Mouse (Mus musculus) heart, embryonic 13.5 days (tissue): ENCODE measurements around the gene Prm1. TPM values are rescaled to one million over a fixed set of nuclear protein-coding genes. Genes with fewer than 3 reads are reported as not detected.

Experiments
- ATAC-seq: fragments of 200-750 bp; cut with Nextera tagmentation; 2 replicates; pipeline ENCODE4 v1.8.0; 2017; ENCODE audit warnings: moderate TSS enrichment; ENCODE audit not compliant: insufficient number of reproducible peaks, low FRiP score, low TSS enrichment; ENCODE audit errors: extremely low read depth
- H3K27ac ChIP-seq: fragments of 300-500 bp; sonication (generic); replicated peaks from 2 replicates; pipeline ENCODE4 v1.5.1; 2015; ENCODE audit warnings: moderate library complexity, mild to moderate bottlenecking, inconsistent platforms
- H3K27me3 ChIP-seq: fragments of 300-500 bp; sonication (generic); replicated peaks from 2 replicates; pipeline ENCODE4 v1.6.1; 2015; ENCODE audit warnings: mild to moderate bottlenecking, inconsistent platforms
- H3K36me3 ChIP-seq: fragments of 300-500 bp; sonication (generic); 2 replicates; pipeline ENCODE4 v1.6.1; 2015; ENCODE audit warnings: mild to moderate bottlenecking, inconsistent platforms
- H3K4me1 ChIP-seq: fragments of 300-500 bp; sonication (generic); 2 replicates; pipeline ENCODE4 v1.6.1; 2015; ENCODE audit warnings: inconsistent platforms
- H3K4me2 ChIP-seq: fragments of 300-500 bp; sonication (generic); 2 replicates; pipeline ENCODE4 v1.6.1; 2015; ENCODE audit warnings: inconsistent platforms, mild to moderate bottlenecking, moderate library complexity
- H3K4me3 ChIP-seq: fragments of 300-500 bp; sonication (generic); 2 replicates; pipeline ENCODE4 v1.5.1; 2015; ENCODE audit warnings: moderate library complexity, mild to moderate bottlenecking, inconsistent platforms
- H3K9ac ChIP-seq: fragments of 300-500 bp; sonication (generic); 2 replicates; pipeline ENCODE4 v1.6.1; 2015; ENCODE audit warnings: inconsistent platforms, mild to moderate bottlenecking, moderate library complexity
- H3K9me3 ChIP-seq: fragments of 300-500 bp; sonication (generic); 2 replicates; pipeline ENCODE4 v1.6.1; 2016; ENCODE audit warnings: inconsistent platforms
- WGBS: fragments of 180-500 bp; shearing (Covaris S2); methylation state at CpG from one replicate; pipeline ENCODE4 v1.1.7; 2015; ENCODE audit warnings: mixed read lengths; 5-methylcytosine and 5-hydroxymethylcytosine counted together
- polyA plus RNA-seq: library from polyadenylated mRNA; unstranded; fragments of >200 nt; fragmentation: Nextera tagmentation; extraction: Ambion mirVana; gene quantifications from 2 replicates; pipeline ENCODE4 v1.2.1, GENCODE M21; 2015

The Prm1 gene
- polyA plus RNA-seq, 1 experiment from 2014 or later, result 0.36 TPM

DNA sequence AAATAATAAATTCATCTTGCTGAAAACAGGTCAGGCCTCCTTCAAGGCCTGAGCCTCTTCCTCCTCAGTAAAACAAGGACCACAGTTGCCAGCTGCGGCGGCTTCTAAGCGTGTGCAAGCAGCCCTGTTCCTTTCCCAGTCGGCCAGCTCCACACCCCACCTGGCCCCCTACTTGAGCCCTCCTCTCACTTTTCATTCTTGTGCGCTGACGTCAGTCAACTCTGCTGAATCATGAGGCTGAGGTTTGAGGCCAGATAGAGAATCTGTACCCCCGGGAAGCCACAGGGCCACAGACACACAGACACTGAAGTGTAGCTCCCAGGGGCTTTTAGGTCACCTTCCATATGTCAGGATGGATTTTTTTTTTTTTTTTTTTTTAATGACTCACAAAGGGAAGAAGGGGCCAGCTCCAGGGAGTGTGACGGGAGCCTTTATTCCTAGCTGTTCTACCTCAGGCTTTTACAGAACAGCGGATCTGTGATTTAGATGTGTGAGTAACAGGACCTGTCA is 23.7 kb downstream of the Prm1 start:
- H3K4me2 ChIP-seq, result peak overlapping the region; percentile 97
- peaks cover 74% of the 10 kb centered on the region for H3K4me1 ChIP-seq
- H3K36me3 ChIP-seq, result peaks cover 5% of the 10 kb centered on the region; the same call in 1 of the 2 replicates
- peak overlapping the region; percentile 85; the same call in 1 of the 2 replicates for H3K4me3 ChIP-seq
- no peak for ATAC-seq
- no peaks in the 10 kb centered on the region for H3K9me3 ChIP-seq
- peak overlapping the region; percentile 93 for H3K9ac ChIP-seq
- peak overlapping the region; percentile 82 for H3K27ac ChIP-seq
- WGBS, result 15% methylated on average over 9 of the region's 9 CpGs
- H3K27me3 ChIP-seq, result no peaks in the 10 kb centered on the region

DNA sequence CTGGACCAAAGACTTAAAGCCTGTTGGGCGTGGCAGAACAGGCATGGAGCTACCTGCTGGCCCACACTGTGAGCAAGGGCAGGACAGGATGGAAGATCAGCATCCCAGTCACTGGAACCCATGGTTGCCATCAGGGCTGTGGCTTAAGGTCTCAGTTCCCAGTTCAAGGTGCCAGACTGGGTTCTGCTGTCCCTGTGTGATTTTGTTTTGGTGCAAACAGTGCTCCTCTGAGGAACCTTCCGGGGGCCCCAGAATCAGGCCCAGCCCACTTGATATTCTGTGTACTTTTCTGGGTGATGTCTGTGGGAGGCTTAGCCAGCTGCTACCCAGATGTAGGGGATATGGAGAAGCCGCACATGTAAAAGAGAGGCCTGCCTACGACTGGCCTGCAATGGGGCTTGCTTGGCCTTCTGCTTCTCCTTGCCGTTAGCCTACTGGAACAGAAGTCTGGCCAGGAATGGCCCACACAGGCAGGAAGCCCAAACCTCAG is 25.0 kb downstream of the Prm1 start:
- peaks cover 5% of the 10 kb centered on the region; the same call in 1 of the 2 replicates for H3K36me3 ChIP-seq
- H3K9ac ChIP-seq, result no peak overlapping the region
- H3K4me2 ChIP-seq, result no peak overlapping the region
- H3K4me3 ChIP-seq, result no peak overlapping the region
- WGBS, result 76% methylated on average over 5 of the region's 5 CpGs
- peaks cover 74% of the 10 kb centered on the region for H3K4me1 ChIP-seq
- no peaks in the 10 kb centered on the region for H3K9me3 ChIP-seq
- H3K27me3 ChIP-seq, result no peaks in the 10 kb centered on the region
- no peak for ATAC-seq
- peak overlapping the region; percentile 82 for H3K27ac ChIP-seq

DNA sequence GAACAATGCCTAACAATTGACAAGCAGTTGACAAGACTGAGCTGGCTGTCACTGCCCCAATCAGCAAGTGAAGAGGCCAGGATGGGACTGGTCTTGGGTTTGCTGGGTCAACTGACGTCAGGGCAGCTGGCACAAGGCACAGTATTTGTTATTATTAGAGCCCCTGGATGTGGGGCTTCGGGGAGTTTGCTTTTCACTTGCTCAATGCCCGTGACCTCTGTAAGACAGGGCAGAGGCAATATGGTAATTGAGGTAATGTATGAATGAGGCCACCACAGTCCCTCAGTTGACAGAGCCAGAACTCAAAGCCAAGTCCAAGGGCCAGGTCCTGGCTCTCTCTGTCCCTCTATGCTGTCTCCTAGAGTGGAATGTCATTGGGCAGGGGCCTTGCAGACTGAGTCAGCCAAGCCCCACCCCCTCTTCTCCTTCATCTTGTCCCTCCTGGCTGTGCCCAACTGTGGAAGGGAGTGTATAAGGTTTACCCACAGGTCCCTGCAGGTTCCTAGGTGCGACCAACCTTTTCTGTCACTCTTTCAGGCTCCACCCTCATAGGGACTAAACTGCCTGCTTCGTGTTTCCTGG is 28.0 kb downstream of the Prm1 start:
- no peak overlapping the region for H3K4me3 ChIP-seq
- peaks cover under 1% of the 10 kb centered on the region; the same call in 1 of the 2 replicates for H3K36me3 ChIP-seq
- H3K9me3 ChIP-seq, result no peaks in the 10 kb centered on the region
- no peak overlapping the region for H3K4me2 ChIP-seq
- H3K9ac ChIP-seq, result no peak overlapping the region
- no peaks in the 10 kb centered on the region for H3K27me3 ChIP-seq
- H3K4me1 ChIP-seq, result peaks cover 60% of the 10 kb centered on the region
- ATAC-seq, result no peak
- WGBS, result 53% methylated on average over 5 of the region's 5 CpGs
- H3K27ac ChIP-seq, result peak overlapping the region; percentile 17

DNA sequence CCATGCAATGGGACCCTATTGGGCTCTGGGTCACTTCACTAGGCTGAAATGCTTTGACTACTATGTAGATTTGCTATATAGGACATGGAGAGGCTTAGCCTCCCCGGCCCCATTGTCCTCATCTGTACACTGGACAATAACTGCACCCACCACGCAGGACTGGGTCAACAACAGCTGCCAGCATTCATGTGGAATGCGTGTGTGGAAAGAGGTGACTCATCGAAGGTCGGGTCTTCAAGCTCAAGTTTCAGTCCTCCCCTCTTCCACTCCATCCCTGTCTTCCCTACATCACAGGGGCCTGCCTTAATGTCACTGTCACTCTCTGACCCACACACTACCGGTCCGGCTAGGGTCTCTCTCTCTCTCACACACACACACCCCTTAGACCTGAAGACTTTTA is 29.3 kb downstream of the Prm1 start:
- no peak overlapping the region for H3K4me2 ChIP-seq
- H3K4me3 ChIP-seq, result no peak overlapping the region
- ATAC-seq, result no peak
- H3K4me1 ChIP-seq, result peaks cover 48% of the 10 kb centered on the region
- H3K9me3 ChIP-seq, result no peaks in the 10 kb centered on the region
- H3K9ac ChIP-seq, result no peak overlapping the region
- H3K27me3 ChIP-seq, result no peaks in the 10 kb centered on the region
- WGBS, result 33% methylated on average over 7 of the region's 7 CpGs
- H3K36me3 ChIP-seq, result no peaks in the 10 kb centered on the region
- no peak overlapping the region for H3K27ac ChIP-seq

DNA sequence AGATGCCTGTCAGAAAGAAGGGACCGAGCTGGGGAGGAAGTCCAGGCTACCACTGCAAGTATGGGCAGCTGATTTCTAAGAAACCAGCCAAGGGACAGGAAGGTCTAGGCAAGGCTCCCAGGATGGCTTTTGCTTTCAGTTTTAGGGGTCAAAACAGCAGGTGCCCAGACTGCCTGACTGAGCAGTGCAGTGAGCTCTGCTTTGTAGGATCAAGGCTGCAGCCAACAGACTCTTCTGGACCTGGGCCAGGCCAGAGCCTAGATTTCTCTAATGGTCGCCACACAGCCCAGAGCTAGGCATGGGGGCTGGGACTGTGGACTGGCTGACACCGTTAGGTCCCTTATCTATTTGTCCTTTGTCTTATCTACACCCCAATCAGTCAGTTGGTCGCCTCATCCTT is 30.9 kb downstream of the Prm1 start:
- Histone ChIP-seq H3K9me3 (no peaks in the 10 kb centered on the region), H3K4me3 (no peak overlapping the region), H3K27me3 (no peaks in the 10 kb centered on the region), H3K27ac (no peak overlapping the region), H3K9ac (no peak overlapping the region), H3K36me3 (no peaks in the 10 kb centered on the region), H3K4me1 (peaks cover 47% of the 10 kb centered on the region), H3K4me2 (no peak overlapping the region)
- no peak for ATAC-seq
- 36% methylated on average over 4 of the region's 4 CpGs for WGBS

DNA sequence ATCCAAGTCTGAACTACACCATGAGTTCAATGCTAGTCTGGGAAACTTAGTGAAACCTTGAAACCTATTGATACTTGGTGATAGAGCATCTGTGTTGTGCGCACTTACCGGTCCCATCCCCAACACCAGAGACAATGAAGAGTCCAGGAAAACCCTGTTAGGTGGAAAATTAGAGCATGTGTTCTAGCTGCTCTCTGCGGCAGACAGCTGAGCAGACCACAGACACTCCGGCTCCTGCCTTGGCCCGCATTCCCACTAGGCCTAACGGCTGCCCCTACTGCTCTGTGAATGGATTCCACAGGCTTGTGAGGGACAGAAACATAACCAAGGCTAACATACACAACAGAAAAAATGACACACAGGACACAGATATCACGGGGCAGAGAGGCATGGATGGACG is 32.1 kb downstream of the Prm1 start:
- no peak for ATAC-seq
- Histone ChIP-seq H3K4me3 (no peak overlapping the region), H3K27ac (no peak overlapping the region), H3K4me1 (peaks cover 48% of the 10 kb centered on the region), H3K4me2 (no peak overlapping the region), H3K9me3 (no peaks in the 10 kb centered on the region), H3K36me3 (no peaks in the 10 kb centered on the region), H3K27me3 (no peaks in the 10 kb centered on the region; the same call in 1 of the 2 replicates), H3K9ac (no peak overlapping the region)
- WGBS, result 82% methylated on average over 8 of the region's 8 CpGs

DNA sequence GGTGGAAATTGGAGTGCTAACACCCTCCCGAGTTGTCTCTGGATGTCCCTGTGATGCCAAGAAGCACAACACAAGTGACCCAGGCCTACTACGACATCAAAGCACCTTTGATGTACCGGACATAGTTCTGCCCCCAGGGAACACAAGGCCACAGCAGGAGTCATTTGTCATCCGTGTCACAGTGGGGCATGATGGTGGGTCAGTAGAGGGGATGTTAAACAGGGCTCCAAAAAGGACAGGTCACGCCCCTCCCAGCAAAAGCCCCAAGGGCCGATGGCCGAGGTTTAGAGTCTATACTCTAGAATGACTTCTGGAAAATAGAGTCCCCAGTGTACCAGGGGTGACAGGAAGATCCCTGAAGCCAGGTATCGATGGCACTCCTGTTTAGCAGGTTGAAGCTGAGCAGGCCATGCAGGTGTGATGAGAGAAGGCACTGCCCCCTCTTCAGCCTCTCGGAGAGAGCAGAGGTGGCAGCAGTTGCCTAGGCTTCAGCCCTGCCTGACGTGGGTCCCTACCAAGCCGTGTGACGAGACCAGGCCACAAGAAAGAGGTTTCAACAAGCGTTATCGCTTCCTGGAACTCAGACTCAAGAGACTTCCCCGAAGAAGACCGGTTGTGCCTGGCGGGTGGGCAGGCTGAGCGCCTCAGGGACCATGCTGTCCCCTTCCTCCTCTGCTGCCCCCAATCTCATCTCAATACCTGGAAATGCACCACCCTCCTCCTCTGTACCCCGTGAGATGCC is 33.7 kb downstream of the Prm1 start:
- WGBS, result 60% methylated on average over 19 of the region's 19 CpGs
- ATAC-seq, result no peak
- Histone ChIP-seq H3K4me1 (peaks cover 32% of the 10 kb centered on the region), H3K9me3 (no peaks in the 10 kb centered on the region), H3K27ac (no peak overlapping the region), H3K4me2 (no peak overlapping the region), H3K9ac (no peak overlapping the region), H3K36me3 (no peaks in the 10 kb centered on the region), H3K4me3 (no peak overlapping the region), H3K27me3 (no peaks in the 10 kb centered on the region; the same call in none of the 2 replicates)

DNA sequence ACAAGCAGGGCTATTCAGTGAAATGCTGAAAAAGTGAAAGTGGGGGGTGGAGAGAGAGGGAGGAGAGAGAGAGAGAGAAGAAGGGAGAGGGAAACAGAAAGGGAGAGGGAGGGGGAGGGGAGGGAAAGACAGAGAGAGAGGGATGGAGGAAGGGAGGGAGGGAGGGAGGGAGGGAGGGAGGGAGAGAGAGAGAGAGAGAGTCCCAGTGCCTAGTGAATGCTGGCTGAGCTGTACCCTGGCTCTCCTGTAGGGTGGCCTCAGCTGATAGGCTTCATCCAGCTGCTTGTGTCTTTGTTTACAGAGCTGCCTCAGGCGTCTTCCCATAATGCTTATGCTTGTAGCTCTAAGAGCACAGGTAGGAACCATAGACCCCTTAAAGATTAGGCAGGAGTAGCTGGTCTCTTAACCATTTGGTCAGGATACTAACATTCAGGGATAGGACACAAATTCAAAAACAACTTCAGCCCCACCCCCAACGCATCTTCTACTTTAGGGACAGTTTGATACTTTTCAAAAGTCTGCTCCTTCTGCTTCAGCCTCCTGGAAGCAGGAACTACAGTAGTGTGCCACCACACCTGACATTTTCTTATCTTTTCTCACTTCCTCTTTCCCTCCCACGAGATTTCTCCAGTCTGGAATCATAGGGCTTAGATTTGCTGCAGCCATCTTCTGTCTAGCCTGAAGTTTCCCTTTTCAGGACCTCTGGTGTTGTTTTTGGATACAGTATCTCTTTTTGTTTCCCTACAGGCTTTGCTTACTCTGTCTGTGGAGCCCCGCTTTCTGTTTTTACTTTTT is 34.9 kb downstream of the Prm1 start:
- no peaks in the 10 kb centered on the region for H3K36me3 ChIP-seq
- ATAC-seq, result no peak

DNA sequence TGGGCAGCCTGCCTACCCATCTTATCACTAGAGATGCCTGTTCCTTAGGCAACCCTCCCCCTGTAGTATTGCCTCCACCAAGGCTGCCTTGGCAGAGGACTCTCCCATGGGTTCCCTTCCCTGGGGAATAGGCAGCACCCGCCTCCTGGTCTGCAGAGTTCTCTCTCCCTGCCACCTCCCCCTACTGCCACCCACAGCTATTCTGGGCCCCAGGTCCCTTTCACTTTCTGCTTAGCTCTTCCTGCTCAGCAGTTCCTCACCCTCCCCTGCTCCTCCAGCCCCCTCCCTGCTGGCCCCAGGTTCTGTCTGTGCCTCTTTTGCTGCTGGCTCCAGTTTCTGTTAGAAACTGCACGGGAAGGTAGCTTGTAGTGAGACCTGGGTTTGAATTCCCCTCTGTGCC is 36.0 kb downstream of the Prm1 start:
- no peak overlapping the region for H3K27ac ChIP-seq
- no peaks in the 10 kb centered on the region; the same call in none of the 2 replicates for H3K27me3 ChIP-seq
- no peak for ATAC-seq

More for the DNA sequence above, 34.9 kb downstream of the Prm1 start:
- Histone ChIP-seq H3K27me3 (no peaks in the 10 kb centered on the region; the same call in none of the 2 replicates), H3K9me3 (no peaks in the 10 kb centered on the region), H3K9ac (no peak overlapping the region; the same call in 1 of the 2 replicates), H3K27ac (0 out of 2 replicates have a peak overlapping the region, but pooled peaks have one; percentile 7), H3K4me1 (peaks cover 23% of the 10 kb centered on the region), H3K4me2 (no peak overlapping the region), H3K4me3 (no peak overlapping the region)
- WGBS, result 31% methylated on average over 4 of the region's 4 CpGs

DNA sequence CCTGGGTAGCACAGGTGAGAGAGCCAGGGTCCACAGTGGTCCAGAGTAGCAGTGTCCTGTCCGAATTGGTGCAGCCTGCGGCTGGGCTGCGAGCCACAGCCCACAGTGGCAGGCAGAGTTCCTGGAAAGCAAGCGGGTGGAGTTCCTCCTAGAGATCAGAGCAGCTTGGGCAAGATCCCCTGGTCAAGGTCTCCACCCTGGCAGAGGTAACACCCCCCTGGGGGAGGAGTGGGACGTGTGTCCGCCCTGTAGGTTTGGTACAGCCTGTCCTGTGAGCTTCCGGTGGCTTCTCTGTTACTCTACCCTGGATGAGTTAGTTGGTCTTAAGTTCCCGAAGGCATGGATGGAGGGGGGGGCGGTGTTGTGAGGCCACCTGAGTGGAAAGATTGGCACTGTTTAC is 36.8 kb downstream of the Prm1 start:
- H3K4me2 ChIP-seq, result no peak overlapping the region
- H3K4me3 ChIP-seq, result no peak overlapping the region
- H3K9ac ChIP-seq, result no peak overlapping the region
- H3K36me3 ChIP-seq, result no peaks in the 10 kb centered on the region
- no peak for ATAC-seq
- WGBS, result 56% methylated on average over 9 of the region's 9 CpGs
- peaks cover 3% of the 10 kb centered on the region for H3K27me3 ChIP-seq
- H3K4me1 ChIP-seq, result peaks cover 21% of the 10 kb centered on the region
- no peaks in the 10 kb centered on the region for H3K9me3 ChIP-seq
- H3K27ac ChIP-seq, result no peak overlapping the region

More for the DNA sequence above, 36.0 kb downstream of the Prm1 start:
- no peak overlapping the region for H3K4me2 ChIP-seq
- H3K36me3 ChIP-seq, result no peaks in the 10 kb centered on the region
- no peak overlapping the region for H3K4me3 ChIP-seq
- no peak overlapping the region for H3K9ac ChIP-seq
- H3K9me3 ChIP-seq, result no peaks in the 10 kb centered on the region
- WGBS, result 37% methylated on average over 2 of the region's 2 CpGs
- peaks cover 21% of the 10 kb centered on the region for H3K4me1 ChIP-seq

DNA sequence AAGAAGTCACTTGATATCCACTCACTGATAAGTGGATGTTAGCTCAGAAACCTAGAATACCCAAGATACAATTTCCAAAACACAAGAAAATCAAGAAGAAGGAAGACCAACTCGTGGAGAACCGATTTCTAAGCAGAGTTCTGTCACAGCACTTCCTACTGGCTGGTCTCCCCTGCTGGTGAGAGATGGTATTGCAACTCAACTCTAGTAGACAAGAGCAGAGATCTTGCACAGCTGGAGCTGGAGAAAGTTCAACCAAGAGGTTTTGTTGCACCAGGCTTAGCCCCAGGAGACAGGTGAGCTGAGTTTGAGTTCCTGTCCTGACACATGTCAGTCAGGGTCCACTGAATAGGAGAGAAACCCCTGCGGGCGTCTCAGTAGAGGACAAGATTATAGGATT is 38.5 kb downstream of the Prm1 start:
- no peak overlapping the region for H3K4me2 ChIP-seq
- H3K9ac ChIP-seq, result no peak overlapping the region
- 38% methylated on average over 4 of the region's 4 CpGs for WGBS
- H3K9me3 ChIP-seq, result no peaks in the 10 kb centered on the region
- H3K4me1 ChIP-seq, result peaks cover 21% of the 10 kb centered on the region
- H3K27ac ChIP-seq, result no peak overlapping the region
- H3K4me3 ChIP-seq, result no peak overlapping the region
- H3K36me3 ChIP-seq, result no peaks in the 10 kb centered on the region
- peaks cover 5% of the 10 kb centered on the region for H3K27me3 ChIP-seq
- ATAC-seq, result no peak
